Mouse (Mus musculus): ENCODE measurements around the gene Rpusd3. TPM values are rescaled to one million over a fixed set of nuclear protein-coding genes. Genes with fewer than 3 reads are reported as not detected.

Gene Rpusd3
- polyA plus RNA-seq, 1 experiment from 2014 or later = 24.4 TPM

DNA sequence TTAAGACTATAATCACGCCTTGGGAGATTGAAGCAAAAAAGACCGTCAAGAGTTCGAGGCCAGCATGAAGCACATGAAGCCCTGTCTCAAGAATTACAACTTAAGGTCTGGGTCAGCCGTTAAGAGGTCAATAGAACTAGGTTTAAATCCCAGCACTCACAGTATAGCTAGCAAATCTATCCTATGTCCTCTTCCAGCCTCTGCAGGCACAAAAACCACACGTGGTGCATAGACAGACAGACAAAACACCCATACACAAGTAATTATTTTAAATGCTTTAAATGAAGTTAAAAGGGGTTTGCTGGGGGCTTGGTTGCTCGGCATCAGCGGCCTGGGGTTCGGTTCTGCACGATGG, 22.9 kb upstream of the Rpusd3 start:
- WGBS = 39% methylated on average over 9 of the region's 9 CpGs
- H3K9ac ChIP-seq (ENCODE audit: low read depth, low read length) = peak overlapping the region; percentile 96
- H3K36me3 ChIP-seq (ENCODE audit: insufficient read depth, low read length) = peaks cover 5% of the 10 kb centered on the region; the same call in 1 of the 2 replicates
- no peak for DNase-seq (ENCODE audit: low spot score)
- peak overlapping the region; percentile 94 for H3K4me3 ChIP-seq (replicated peaks; ENCODE audit: low read depth, low read length)
- H3K4me1 ChIP-seq (replicated peaks; ENCODE audit: insufficient read depth, low read length) = no peaks in the 10 kb centered on the region
- peak overlapping the region; percentile 85 for H3K27ac ChIP-seq
- no peak for TF ChIP-seq CTCF (IDR thresholded peaks at IDR 0.05; ENCODE audit: low read depth)
- H3K27me3 ChIP-seq (ENCODE audit: insufficient read depth, low read length) = no peaks in the 10 kb centered on the region
- H3K4me2 ChIP-seq (ENCODE audit: low read length) = peak overlapping the region; percentile 82
- H3K9me3 ChIP-seq (replicated peaks; ENCODE audit: low read length) = no peaks in the 10 kb centered on the region
- ATAC-seq (replicated peaks; ENCODE audit: low FRiP score, low read depth) = no peak

- H3K27ac ChIP-seq = no peak overlapping the region
- H3K4me3 ChIP-seq (replicated peaks; ENCODE audit: low read depth, low read length) = no peak overlapping the region
- H3K4me1 ChIP-seq (replicated peaks; ENCODE audit: insufficient read depth, low read length) = no peaks in the 10 kb centered on the region
- no peak overlapping the region for H3K9ac ChIP-seq (ENCODE audit: low read depth, low read length)
- ATAC-seq (replicated peaks; ENCODE audit: low FRiP score, low read depth) (no peak), DNase-seq (ENCODE audit: low spot score) (peak; percentile 83)
- H3K4me2 ChIP-seq (ENCODE audit: low read length) = no peak overlapping the region
- no peaks in the 10 kb centered on the region for H3K27me3 ChIP-seq (ENCODE audit: insufficient read depth, low read length)
- peak; percentile 94 for TF ChIP-seq CTCF (IDR thresholded peaks at IDR 0.05; ENCODE audit: low read depth)
- 57% methylated on average over 7 of the region's 7 CpGs for WGBS
- H3K9me3 ChIP-seq (replicated peaks; ENCODE audit: low read length) = no peaks in the 10 kb centered on the region
- H3K36me3 ChIP-seq (ENCODE audit: insufficient read depth, low read length) = no peaks in the 10 kb centered on the region
Observed at GRCm38 (mm10) chr6:113441147-113441680, 22.1 kb upstream of the Rpusd3 start.

GRCm38 (mm10) chr6:113440686-113441085, 21.5 kb upstream of the Rpusd3 start:
- Histone ChIP-seq H3K27ac (no peak overlapping the region), H3K36me3 (ENCODE audit: insufficient read depth, low read length) (no peaks in the 10 kb centered on the region), H3K27me3 (ENCODE audit: insufficient read depth, low read length) (no peaks in the 10 kb centered on the region), H3K4me2 (ENCODE audit: low read length) (no peak overlapping the region), H3K9ac (ENCODE audit: low read depth, low read length) (no peak overlapping the region), H3K4me1 (replicated peaks; ENCODE audit: insufficient read depth, low read length) (no peaks in the 10 kb centered on the region), H3K9me3 (replicated peaks; ENCODE audit: low read length) (no peaks in the 10 kb centered on the region), H3K4me3 (replicated peaks; ENCODE audit: low read depth, low read length) (no peak overlapping the region)
- no peak for TF ChIP-seq CTCF (IDR thresholded peaks at IDR 0.05; ENCODE audit: low read depth)
- DNase-seq (ENCODE audit: low spot score) (no peak), ATAC-seq (replicated peaks; ENCODE audit: low FRiP score, low read depth) (no peak)
- WGBS = 86% methylated on average over 3 of the region's 3 CpGs

- Histone ChIP-seq H3K36me3 (ENCODE audit: insufficient read depth, low read length) (no peaks in the 10 kb centered on the region), H3K9me3 (replicated peaks; ENCODE audit: low read length) (no peaks in the 10 kb centered on the region), H3K9ac (ENCODE audit: low read depth, low read length) (no peak overlapping the region), H3K27ac (no peak overlapping the region), H3K4me1 (replicated peaks; ENCODE audit: insufficient read depth, low read length) (no peaks in the 10 kb centered on the region), H3K4me3 (replicated peaks; ENCODE audit: low read depth, low read length) (no peak overlapping the region), H3K27me3 (ENCODE audit: insufficient read depth, low read length) (no peaks in the 10 kb centered on the region), H3K4me2 (ENCODE audit: low read length) (no peak overlapping the region)
- DNase-seq (ENCODE audit: low spot score) (no peak), ATAC-seq (replicated peaks; ENCODE audit: low FRiP score, low read depth) (no peak)
- WGBS = 52% methylated on average over 12 of the region's 12 CpGs
- TF ChIP-seq CTCF (IDR thresholded peaks at IDR 0.05; ENCODE audit: low read depth) = no peak
Observed at GRCm38 (mm10) chr6:113438721-113439430, 19.7 kb upstream of the Rpusd3 start.

GRCm38 (mm10) chr6:113437135-113437534, 18.0 kb upstream of the Rpusd3 start:
- 68% methylated on average over 12 of the region's 12 CpGs for WGBS
- H3K27ac ChIP-seq = no peak overlapping the region
- no peaks in the 10 kb centered on the region for H3K36me3 ChIP-seq (ENCODE audit: insufficient read depth, low read length)
- no peak for TF ChIP-seq CTCF (IDR thresholded peaks at IDR 0.05; ENCODE audit: low read depth)
- no peaks in the 10 kb centered on the region for H3K27me3 ChIP-seq (ENCODE audit: insufficient read depth, low read length)
- no peaks in the 10 kb centered on the region for H3K4me1 ChIP-seq (replicated peaks; ENCODE audit: insufficient read depth, low read length)
- no peak overlapping the region for H3K9ac ChIP-seq (ENCODE audit: low read depth, low read length)
- H3K4me3 ChIP-seq (replicated peaks; ENCODE audit: low read depth, low read length) = no peak overlapping the region
- H3K4me2 ChIP-seq (ENCODE audit: low read length) = no peak overlapping the region
- DNase-seq (ENCODE audit: low spot score) = no peak
- ATAC-seq (replicated peaks; ENCODE audit: low FRiP score, low read depth) = no peak
- H3K9me3 ChIP-seq (replicated peaks; ENCODE audit: low read length) = no peaks in the 10 kb centered on the region

GRCm38 (mm10) chr6:113435664-113436205, 16.6 kb upstream of the Rpusd3 start, which contains the start of gene Cidec:
Cidec (minus strand) TSS chr6:113435760.
- DNase-seq (ENCODE audit: low spot score) (no peak), ATAC-seq (replicated peaks; ENCODE audit: low FRiP score, low read depth) (no peak)
- Histone ChIP-seq H3K27ac (no peak within 1 kb of the TSS), H3K9me3 (replicated peaks; ENCODE audit: low read length) (no peaks in the 10 kb centered on the region), H3K4me2 (ENCODE audit: low read length) (no peak within 1 kb of the TSS), H3K9ac (ENCODE audit: low read depth, low read length) (no peak within 1 kb of the TSS), H3K27me3 (ENCODE audit: insufficient read depth, low read length) (no peaks in the 10 kb centered on the region), H3K4me1 (replicated peaks; ENCODE audit: insufficient read depth, low read length) (no peaks in the 10 kb centered on the region), H3K4me3 (replicated peaks; ENCODE audit: low read depth, low read length) (no peak within 1 kb of the TSS), H3K36me3 (ENCODE audit: insufficient read depth, low read length) (no peaks in the 10 kb centered on the region)
- no peak for TF ChIP-seq CTCF (IDR thresholded peaks at IDR 0.05; ENCODE audit: low read depth)
- WGBS = 74% methylated on average over 9 of the region's 9 CpGs
